Comparison of ENCODE assay signal across 9 mouse cellular contexts in the genomic region with DNA sequence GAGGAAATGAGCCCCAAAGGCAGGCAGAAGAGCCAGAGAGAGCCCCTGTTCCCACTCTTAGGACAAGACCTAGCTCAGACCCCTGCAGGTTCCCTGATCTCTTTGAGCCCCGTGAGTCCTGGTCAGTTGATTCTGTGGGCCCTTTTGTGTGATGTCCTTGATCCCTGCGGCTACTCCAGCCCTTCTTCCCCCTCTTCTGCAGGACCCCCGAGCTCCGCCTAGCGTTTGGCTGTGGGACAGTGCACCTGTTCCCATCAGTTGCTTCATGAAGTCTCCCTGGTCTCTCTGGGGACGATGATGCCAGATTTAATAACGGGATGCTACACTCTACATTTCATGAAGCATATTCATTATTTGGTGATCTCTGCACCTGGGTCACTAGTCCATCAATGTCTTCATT. TPM values are rescaled to one million over a fixed set of nuclear protein-coding genes. Genes with fewer than 3 reads are reported as not detected.
DNase-seq lines count a peak whose midpoint lies in the region; ATAC-seq lines count a peak whose summit lies in the region.
"Had no signal": no experiment of that assay in that cellular context is flagged by ENCODE, and none has a peak within 500 bp of the region (broad histone marks: within the 10 kb centered on the region; RNA-seq: fewer than 3 reads in every experiment).

No protein-coding gene starts in this region.

- H3K27me3 ChIP-seq in hindbrain, embryonic 14.5 days (ENCODE audit: control insufficient read depth, insufficient read depth, low read length) = no peaks in the 10 kb centered on the region
- H3K27me3 ChIP-seq in hindbrain, embryonic 16.5 days (replicated peaks; ENCODE audit: control insufficient read depth, insufficient read depth, low read length) = no peaks in the 10 kb centered on the region
- H3K27me3 ChIP-seq: neural tube, embryonic 12.5 days had no signal

- no peak for ATAC-seq in hindbrain, embryonic 14.5 days (ENCODE audit: low FRiP score)
- ATAC-seq in hindbrain, embryonic 16.5 days = no peak
- no peak for ATAC-seq in megakaryocyte-erythroid progenitor cell, adult 5-6 weeks (replicated peaks; ENCODE audit: low FRiP score, low TSS enrichment, poor library complexity, severe bottlenecking)

- H3K9ac ChIP-seq in hindbrain, embryonic 14.5 days = no peak overlapping the region
- H3K9ac ChIP-seq in hindbrain, embryonic 16.5 days (ENCODE audit: low read depth, low read length) = no peak overlapping the region
- H3K9ac ChIP-seq: neural tube, embryonic 12.5 days had no signal

- DNase-seq in hindbrain, embryonic 14.5 days (ENCODE audit: low spot score) = peak; percentile 56
- peak; percentile 60 for DNase-seq in urinary bladder, postnatal 14 days (ENCODE audit: low spot score)
- no peak for DNase-seq in urinary bladder, postnatal 36 days (ENCODE audit: low spot score in 2 of 2)
- DNase-seq in induced T-regulatory cell, adult 2 months (ENCODE audit: low read depth) = peak; percentile 65
- peak; percentile 53 to 74 for DNase-seq in spleen, postnatal 10 days (ENCODE audit: low spot score in 2 of 2)
- no peak for DNase-seq in urinary bladder, postnatal 10 days (ENCODE audit: low spot score)

- 3% methylated on average over 7 of the region's 7 CpGs for WGBS in hindbrain, embryonic 14.5 days
- 7% methylated on average over 7 of the region's 7 CpGs for WGBS in hindbrain, embryonic 16.5 days

- no peaks in the 10 kb centered on the region for H3K9me3 ChIP-seq in hindbrain, embryonic 14.5 days (ENCODE audit: control insufficient read depth, low read length)
- no peaks in the 10 kb centered on the region for H3K9me3 ChIP-seq in hindbrain, embryonic 16.5 days (ENCODE audit: control insufficient read depth, low read length)
- H3K9me3 ChIP-seq: neural tube, embryonic 12.5 days had no signal

- peaks cover 3% of the 10 kb centered on the region; the same call in 1 of the 2 replicates for H3K4me1 ChIP-seq in hindbrain, embryonic 14.5 days (replicated peaks; ENCODE audit: control insufficient read depth, insufficient read depth, low read length)
- H3K4me1 ChIP-seq in hindbrain, embryonic 16.5 days (ENCODE audit: control insufficient read depth, insufficient read depth, low read depth, low read length) = no peaks in the 10 kb centered on the region

- H3K4me3 ChIP-seq in hindbrain, embryonic 14.5 days (replicated peaks; ENCODE audit: low read length) = no peak overlapping the region
- no peak overlapping the region for H3K4me3 ChIP-seq in hindbrain, embryonic 16.5 days (ENCODE audit: low read length)
- H3K4me3 ChIP-seq: neural tube, embryonic 12.5 days had no signal

- no peak overlapping the region for H3K4me2 ChIP-seq in hindbrain, embryonic 14.5 days (replicated peaks)
- no peak overlapping the region for H3K4me2 ChIP-seq in hindbrain, embryonic 16.5 days (ENCODE audit: low read length)

- no peak overlapping the region for H3K27ac ChIP-seq in hindbrain, embryonic 14.5 days
- no peak overlapping the region for H3K27ac ChIP-seq in hindbrain, embryonic 16.5 days (ENCODE audit: low read depth, low read length)
- H3K27ac ChIP-seq: neural tube, embryonic 12.5 days had no signal

- H3K36me3 ChIP-seq in hindbrain, embryonic 14.5 days (replicated peaks; ENCODE audit: control insufficient read depth, insufficient read depth) = no peaks in the 10 kb centered on the region
- H3K36me3 ChIP-seq in hindbrain, embryonic 16.5 days (ENCODE audit: control insufficient read depth, insufficient read depth, low read length) = no peaks in the 10 kb centered on the region
- H3K36me3 ChIP-seq: neural tube, embryonic 12.5 days had no signal

RNA-seq across cellular contexts. Expression of a gene that starts 6.2 kb away (rescaled TPM):
- polyA plus RNA-seq in hindbrain, embryonic 14.5 days (2014; fragmentation: Nextera tagmentation; extraction: Ambion mirVana) = 14.2 and 20.0 TPM in 2 replicates
- polyA plus RNA-seq in hindbrain, embryonic 16.5 days (2015; fragmentation: Nextera tagmentation; extraction: Ambion mirVana) = 24.5 and 26.8 TPM in 2 replicates
- 105 and 123 TPM in 2 replicates for total RNA-seq in megakaryocyte-erythroid progenitor cell, adult 5-6 weeks (2014; fragmentation: Nextera tagmentation)
- total RNA-seq in megakaryocyte-erythroid progenitor cell, adult 5-6 weeks (2017) = 66.1 and 86.4 TPM in 2 replicates

Comparison
In these comparisons a context has a peak if more than half of its experiments do, and no peak if none do; other contexts are left out.
1. DNase-seq: peak in hindbrain, embryonic 14.5 days (single experiment), urinary bladder, postnatal 14 days (single experiment), induced T-regulatory cell, adult 2 months (single experiment) and spleen, postnatal 10 days (2 of 2); none in urinary bladder, postnatal 36 days (0 of 2) and urinary bladder, postnatal 10 days (single experiment).